Mouse (Mus musculus): ENCODE measurements around the gene Irak3.

DNA sequence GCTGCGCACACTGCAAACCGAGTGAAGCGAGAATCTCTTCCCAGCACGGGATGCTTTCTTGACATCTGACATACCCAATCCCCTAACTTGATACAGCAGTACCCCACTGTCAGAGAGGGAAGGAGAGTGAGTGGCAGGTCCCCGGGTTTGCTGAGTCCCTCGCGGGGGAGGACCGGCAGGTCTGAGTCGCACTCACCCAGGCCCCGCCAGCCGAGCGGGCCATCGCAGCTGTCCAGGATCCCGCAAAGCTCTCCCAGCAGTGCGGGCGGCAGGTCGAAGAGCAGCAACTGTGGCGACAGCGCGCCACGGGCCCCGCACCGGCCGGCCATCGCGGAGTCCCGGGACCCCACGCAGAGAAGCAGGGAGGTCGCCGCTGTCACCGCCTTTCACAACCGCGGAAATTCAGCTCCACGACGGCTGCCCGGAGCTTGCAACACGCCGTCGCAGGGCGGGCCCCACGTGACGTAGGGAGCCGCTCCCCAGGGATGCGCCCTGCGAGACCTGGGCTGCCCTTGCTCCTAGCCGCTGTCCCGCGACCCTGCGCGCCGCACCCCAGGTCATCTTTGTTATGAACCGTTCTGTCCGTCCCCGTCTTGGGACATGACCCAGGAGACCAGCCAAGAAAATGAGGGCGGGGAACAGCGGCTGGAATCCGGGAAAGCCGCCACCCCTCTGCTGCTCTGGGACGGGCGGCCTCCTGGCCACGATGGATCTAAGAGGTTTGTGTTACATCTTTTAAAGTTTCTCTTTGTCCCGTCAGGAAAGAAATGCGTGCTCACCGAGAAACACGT is 604 bp downstream of the Irak3 start, which contains the start of gene Tmbim4:
- TF ChIP-seq SRF (IDR thresholded peaks at IDR 0.05; ENCODE audit: control insufficient read depth, insufficient read length, low read depth) (no peak), POLR2A (IDR thresholded peaks at IDR 0.05; ENCODE audit: insufficient read length, low read depth) (peak; percentile 47), POLR2AphosphoS2 (IDR thresholded peaks at IDR 0.05; ENCODE audit: insufficient read length, low read depth) (no peak), E2F4 (IDR thresholded peaks at IDR 0.05; ENCODE audit: insufficient read depth) (no peak), USF1 (IDR thresholded peaks at IDR 0.05; ENCODE audit: low read depth) (no peak), TCF12 (IDR thresholded peaks at IDR 0.05; ENCODE audit: insufficient read depth, poor library complexity, severe bottlenecking) (no peak), CEBPB (IDR thresholded peaks at IDR 0.05; ENCODE audit: insufficient read depth, poor library complexity, severe bottlenecking) (no peak)
